Mouse (Mus musculus) cortical plate, adult 2 months (tissue): ENCODE results near the gene D230025D16Rik.

Experiments used
- CTCF ChIP-seq: fragments of 200-500 bp; IDR thresholded peaks from 2 replicates; pipeline ENCODE4 v1.5.1; 2011; ENCODE audit warnings: mild to moderate bottlenecking, control low read depth, low read length; ENCODE audit not compliant: insufficient read depth; ENCODE audit errors: extremely low read depth
- POLR2A ChIP-seq: fragments of 200-500 bp; IDR thresholded peaks from 2 replicates; pipeline ENCODE4 v1.6.1; 2011; ENCODE audit warnings: mild to moderate bottlenecking, low read length, control low read depth; ENCODE audit not compliant: insufficient read depth; ENCODE audit errors: extremely low read depth

DNA sequence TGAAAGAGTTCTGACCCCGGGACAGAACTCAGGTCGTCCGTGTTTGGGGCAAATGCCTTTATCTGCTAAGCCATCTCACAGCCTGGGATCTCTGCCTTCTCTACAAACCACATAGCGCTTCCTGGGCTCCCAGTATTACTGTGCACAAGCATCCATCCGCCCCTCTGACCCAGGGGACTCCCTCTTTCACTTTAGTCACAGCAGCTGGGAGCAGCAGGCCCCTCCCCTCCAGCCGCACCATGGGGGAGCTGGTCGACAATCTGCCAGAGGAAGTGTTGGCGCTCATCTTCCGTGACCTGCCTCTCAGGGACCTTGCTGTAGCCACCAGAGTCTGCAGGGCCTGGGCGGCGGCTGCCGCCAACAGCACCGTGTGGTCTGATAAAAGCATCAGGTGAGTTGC lies 41.8 kb downstream of the D230025D16Rik start:
- TF ChIP-seq CTCF (no peak), POLR2A (no peak)
